10 mouse cellular contexts compared by ENCODE assay signal in genomic region chr6:97929466-97929865, GRCm38 (mm10).
DNase-seq lines count a peak whose midpoint lies in the region; ATAC-seq and TF ChIP-seq lines count a peak whose summit lies in the region.
"Had no signal": no experiment of that assay in that cellular context is flagged by ENCODE, and none has a peak within 500 bp of the region (broad histone marks: within the 10 kb centered on the region; RNA-seq: fewer than 3 reads in every experiment).

No protein-coding gene starts in this region.

- H3K27me3 ChIP-seq in hindbrain, postnatal 0 days (ENCODE audit: insufficient read depth, low read length): no peaks in the 10 kb centered on the region

- H3K4me2 ChIP-seq in hindbrain, postnatal 0 days (ENCODE audit: low read depth, low read length): no peak overlapping the region

- H3K9ac ChIP-seq in hindbrain, postnatal 0 days (replicated peaks; ENCODE audit: low read length): no peak overlapping the region
- H3K9ac ChIP-seq: liver, embryonic 14.5 days had no signal

- H3K36me3 ChIP-seq in hindbrain, postnatal 0 days (ENCODE audit: insufficient read depth, low read length): no peaks in the 10 kb centered on the region

- intact Hi-C loops in heart, postnatal 10 days (cut with DNase I): no loop called here

- no peaks in the 10 kb centered on the region for H3K9me3 ChIP-seq in hindbrain, postnatal 0 days (ENCODE audit: low read length)

- DNase-seq in urinary bladder, postnatal 14 days (ENCODE audit: low spot score): peak; percentile 6
- no peak for DNase-seq in urinary bladder, postnatal 4 days (ENCODE audit: low spot score in 2 of 2)
- DNase-seq in heart, postnatal 10 days: peak; percentile 76 to 83
- peak; percentile 43 to 62 for DNase-seq in kidney, postnatal 36 days
- DNase-seq in testis, postnatal 10 days (ENCODE audit: low spot score): no peak
- DNase-seq in hindbrain, postnatal 0 days (ENCODE audit: low spot score): no peak
- no peak for DNase-seq in adrenal gland, postnatal 25 days
- no peak for DNase-seq in gastrocnemius, postnatal 4 days (ENCODE audit: low spot score in 2 of 2)

- no peaks in the 10 kb centered on the region for H3K4me1 ChIP-seq in hindbrain, postnatal 0 days (ENCODE audit: insufficient read depth, low read length)

- H3K4me3 ChIP-seq in hindbrain, postnatal 0 days (ENCODE audit: low read length): no peak overlapping the region
- H3K4me3 ChIP-seq: myocyte had no signal

- no peak overlapping the region for H3K27ac ChIP-seq in hindbrain, postnatal 0 days
- H3K27ac ChIP-seq: liver, embryonic 14.5 days had no signal

- no peak for TF ChIP-seq CTCF in hindbrain, postnatal 0 days (IDR thresholded peaks at IDR 0.05; ENCODE audit: low read depth)

- no peak for ATAC-seq in hindbrain, postnatal 0 days

- WGBS in hindbrain, postnatal 0 days: 67% methylated on average over 7 of the region's 7 CpGs

Comparison
In these comparisons a context has a peak if more than half of its experiments do, and no peak if none do; other contexts are left out.
1. DNase-seq: peak in urinary bladder, postnatal 14 days (single experiment), heart, postnatal 10 days (2 of 2) and kidney, postnatal 36 days (2 of 2); none in urinary bladder, postnatal 4 days (0 of 2), testis, postnatal 10 days (single experiment), hindbrain, postnatal 0 days (single experiment), adrenal gland, postnatal 25 days (single experiment) and gastrocnemius, postnatal 4 days (0 of 2).